Mouse (Mus musculus): ENCODE measurements around the gene Lrrc29.

DNA sequence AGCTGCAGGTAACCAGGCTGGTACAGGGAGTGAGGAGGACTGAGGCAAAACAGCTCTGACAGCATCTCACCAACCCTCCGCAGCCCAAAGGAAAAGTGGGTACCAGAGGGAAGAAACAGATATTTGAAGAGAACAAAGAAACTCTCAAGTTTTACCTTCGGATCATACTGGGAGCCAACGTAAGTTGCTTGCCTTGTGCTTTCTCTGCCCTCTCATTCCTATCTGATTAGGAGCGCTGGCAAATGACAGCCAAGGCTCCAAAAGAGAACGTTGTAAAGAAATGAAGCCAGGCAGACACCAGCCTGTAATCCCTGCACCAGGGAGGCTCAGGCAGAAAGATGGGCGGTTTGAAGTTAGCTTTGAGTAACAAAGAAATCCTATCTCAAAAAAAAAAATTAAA is 890 bp upstream of the Lrrc29 start:
- TF ChIP-seq CTCF (IDR thresholded peaks at IDR 0.05; ENCODE audit: borderline replicate concordance, insufficient read depth, low read length) (no peak), POLR2A (IDR thresholded peaks at IDR 0.05; ENCODE audit: low read depth, low read length) (no peak)

All from embryonic fibroblast, embryonic 13.5 days (primary cell).